Mouse (Mus musculus) embryonic facial prominence, embryonic 13.5 days (tissue): ENCODE data around the gene Cenpu. TPM values are rescaled to one million over a fixed set of nuclear protein-coding genes. Genes with fewer than 3 reads are reported as not detected.

Experiments used
- ATAC-seq: fragments of 200-750 bp; cut with Nextera tagmentation; 2 replicates; pipeline ENCODE4 v1.8.0; 2017; ENCODE audit warnings: low read depth; ENCODE audit not compliant: insufficient number of reproducible peaks, insufficient read depth, low FRiP score, low TSS enrichment
- H3K27ac ChIP-seq: fragments of 300-500 bp; sonication (generic); 2 replicates; pipeline ENCODE4 v1.5.1; 2015; ENCODE audit warnings: moderate library complexity, mild to moderate bottlenecking, inconsistent platforms
- H3K27me3 ChIP-seq: fragments of 300-500 bp; sonication (generic); 2 replicates; pipeline ENCODE4 v1.6.1; 2015; ENCODE audit warnings: mild to moderate bottlenecking, inconsistent platforms
- H3K36me3 ChIP-seq: fragments of 300-500 bp; sonication (generic); 2 replicates; pipeline ENCODE4 v1.6.1; 2015; ENCODE audit warnings: mild to moderate bottlenecking, inconsistent platforms
- H3K4me1 ChIP-seq: fragments of 300-500 bp; sonication (generic); 2 replicates; pipeline ENCODE4 v1.6.1; 2015; ENCODE audit warnings: inconsistent platforms
- H3K4me2 ChIP-seq: fragments of 300-500 bp; sonication (generic); 2 replicates; pipeline ENCODE4 v1.6.1; 2015; ENCODE audit warnings: moderate library complexity, mild to moderate bottlenecking, inconsistent platforms
- H3K4me3 ChIP-seq: fragments of 300-500 bp; sonication (generic); 2 replicates; pipeline ENCODE4 v1.5.1; 2015; ENCODE audit warnings: mild to moderate bottlenecking, inconsistent platforms
- H3K9ac ChIP-seq: fragments of 300-500 bp; sonication (generic); 2 replicates; pipeline ENCODE4 v1.6.1; 2015; ENCODE audit warnings: mild to moderate bottlenecking, inconsistent platforms
- H3K9me3 ChIP-seq: fragments of 300-500 bp; sonication (generic); 2 replicates; pipeline ENCODE4 v1.6.1; 2016; ENCODE audit warnings: inconsistent platforms
- WGBS: fragments of 180-500 bp; shearing (Covaris S2); methylation state at CpG from one replicate; pipeline ENCODE4 v1.1.7; 2015; ENCODE audit warnings: mixed read lengths; 5-methylcytosine and 5-hydroxymethylcytosine counted together
- polyA plus RNA-seq: library from polyadenylated mRNA; unstranded; fragments of >200 nt; fragmentation: Nextera tagmentation; extraction: Ambion mirVana; gene quantifications from 2 replicates; pipeline ENCODE4 v1.2.1, GENCODE M21; 2015

Cenpu gene
- polyA plus RNA-seq, 1 experiment from 2014 or later, result 18.0 TPM

GRCm38 (mm10) chr8:46551029-46551428, 799 bp upstream of the Cenpu start:
- H3K4me2 ChIP-seq, result peak overlapping the region; percentile 78
- H3K9ac ChIP-seq, result no peak overlapping the region
- peaks cover 18% of the 10 kb centered on the region for H3K4me1 ChIP-seq
- ATAC-seq, result no peak
- H3K27ac ChIP-seq, result no peak overlapping the region; the same call in 1 of the 2 replicates
- H3K27me3 ChIP-seq, result no peaks in the 10 kb centered on the region
- peak overlapping the region; percentile 59 for H3K4me3 ChIP-seq
- no peaks in the 10 kb centered on the region for H3K9me3 ChIP-seq
- WGBS, result 45% methylated on average over 4 of the region's 4 CpGs
- peaks cover 7% of the 10 kb centered on the region; the same call in 1 of the 2 replicates for H3K36me3 ChIP-seq

GRCm38 (mm10) chr8:46552441-46552765, 575 bp downstream of the Cenpu start:
- H3K27ac ChIP-seq, result 0 out of 2 replicates have a peak overlapping the region, but pooled peaks have one; percentile 80
- WGBS, result 3% methylated on average over 10 of the region's 10 CpGs
- no peak for ATAC-seq

GRCm38 (mm10) chr8:46559428-46559827, 7.6 kb downstream of the Cenpu start:
- Histone ChIP-seq H3K27me3 (no peaks in the 10 kb centered on the region), H3K36me3 (peaks cover 35% of the 10 kb centered on the region), H3K4me2 (no peak overlapping the region), H3K27ac (no peak overlapping the region), H3K9ac (no peak overlapping the region), H3K4me1 (no peaks in the 10 kb centered on the region), H3K4me3 (no peak overlapping the region), H3K9me3 (no peaks in the 10 kb centered on the region)
- no peak for ATAC-seq
- WGBS, result 75% methylated on average over 6 of the region's 6 CpGs

More at GRCm38 (mm10) chr8:46552441-46552765, 575 bp downstream of the Cenpu start:
- Histone ChIP-seq H3K4me1 (peaks cover 10% of the 10 kb centered on the region), H3K27me3 (no peaks in the 10 kb centered on the region), H3K36me3 (peaks cover 12% of the 10 kb centered on the region), H3K9ac (peak overlapping the region; percentile 71), H3K4me3 (peak overlapping the region; percentile 59), H3K9me3 (no peaks in the 10 kb centered on the region), H3K4me2 (peak overlapping the region; percentile 78)

GRCm38 (mm10) chr8:46562333-46562732, 10.5 kb downstream of the Cenpu start:
- no peak overlapping the region for H3K9ac ChIP-seq
- 89% methylated on average over 16 of the region's 16 CpGs for WGBS
- H3K27me3 ChIP-seq, result no peaks in the 10 kb centered on the region
- H3K4me2 ChIP-seq, result no peak overlapping the region
- no peak for ATAC-seq
- no peaks in the 10 kb centered on the region for H3K4me1 ChIP-seq
- no peaks in the 10 kb centered on the region for H3K9me3 ChIP-seq
- no peak overlapping the region for H3K27ac ChIP-seq
- peaks cover 30% of the 10 kb centered on the region for H3K36me3 ChIP-seq
- H3K4me3 ChIP-seq, result no peak overlapping the region

GRCm38 (mm10) chr8:46566914-46567529, 15.2 kb downstream of the Cenpu start:
- peaks cover 22% of the 10 kb centered on the region for H3K36me3 ChIP-seq
- H3K4me1 ChIP-seq, result no peaks in the 10 kb centered on the region
- H3K27ac ChIP-seq, result no peak overlapping the region
- no peaks in the 10 kb centered on the region for H3K9me3 ChIP-seq
- H3K4me2 ChIP-seq, result no peak overlapping the region
- no peak overlapping the region for H3K4me3 ChIP-seq
- H3K27me3 ChIP-seq, result no peaks in the 10 kb centered on the region
- no peak overlapping the region for H3K9ac ChIP-seq
- no peak for ATAC-seq
- 76% methylated on average over 7 of the region's 7 CpGs for WGBS

- no peaks in the 10 kb centered on the region for H3K4me1 ChIP-seq
- no peak for ATAC-seq
- whole genome bisulfite sequencing, result 77% methylated on average over 8 of the region's 8 CpGs
- no peak overlapping the region for H3K4me3 ChIP-seq
- H3K27ac ChIP-seq, result no peak overlapping the region
- no peaks in the 10 kb centered on the region for H3K9me3 ChIP-seq
- no peak overlapping the region for H3K9ac ChIP-seq
- H3K4me2 ChIP-seq, result no peak overlapping the region
- no peaks in the 10 kb centered on the region for H3K27me3 ChIP-seq
- peaks cover 23% of the 10 kb centered on the region for H3K36me3 ChIP-seq
Observed at GRCm38 (mm10) chr8:46567946-46568345, 16.1 kb downstream of the Cenpu start.

- Histone ChIP-seq H3K4me2 (no peak overlapping the region), H3K27ac (no peak overlapping the region), H3K27me3 (no peaks in the 10 kb centered on the region), H3K4me3 (no peak overlapping the region), H3K9me3 (no peaks in the 10 kb centered on the region), H3K4me1 (no peaks in the 10 kb centered on the region), H3K36me3 (peaks cover 24% of the 10 kb centered on the region), H3K9ac (no peak overlapping the region)
- no peak for ATAC-seq
- 86% methylated on average over 2 of the region's 2 CpGs for WGBS
Observed at GRCm38 (mm10) chr8:46568942-46569341, 17.1 kb downstream of the Cenpu start.

- 92% methylated on average over 19 of the region's 19 CpGs for WGBS
- no peak overlapping the region for H3K27ac ChIP-seq
Observed at GRCm38 (mm10) chr8:46569659-46570441, 18.0 kb downstream of the Cenpu start.

GRCm38 (mm10) chr8:46570673-46571072, 18.8 kb downstream of the Cenpu start:
- 97% methylated on average over 11 of the region's 14 CpGs for WGBS
- Histone ChIP-seq H3K27me3 (no peaks in the 10 kb centered on the region), H3K9ac (no peak overlapping the region), H3K4me1 (no peaks in the 10 kb centered on the region), H3K27ac (no peak overlapping the region), H3K4me3 (no peak overlapping the region), H3K4me2 (no peak overlapping the region), H3K36me3 (peaks cover 33% of the 10 kb centered on the region), H3K9me3 (no peaks in the 10 kb centered on the region)
- no peak for ATAC-seq

More at GRCm38 (mm10) chr8:46569659-46570441, 18.0 kb downstream of the Cenpu start:
- no peak for ATAC-seq
- H3K4me3 ChIP-seq, result no peak overlapping the region
- no peaks in the 10 kb centered on the region for H3K4me1 ChIP-seq
- no peak overlapping the region for H3K4me2 ChIP-seq
- no peaks in the 10 kb centered on the region for H3K27me3 ChIP-seq
- peaks cover 32% of the 10 kb centered on the region for H3K36me3 ChIP-seq
- H3K9me3 ChIP-seq, result no peaks in the 10 kb centered on the region
- H3K9ac ChIP-seq, result no peak overlapping the region

GRCm38 (mm10) chr8:46573446-46573845, 21.6 kb downstream of the Cenpu start:
- Histone ChIP-seq H3K4me3 (no peak overlapping the region), H3K27ac (no peak overlapping the region), H3K9ac (no peak overlapping the region), H3K27me3 (no peaks in the 10 kb centered on the region), H3K4me2 (no peak overlapping the region), H3K4me1 (no peaks in the 10 kb centered on the region), H3K9me3 (no peaks in the 10 kb centered on the region), H3K36me3 (peaks cover 51% of the 10 kb centered on the region)
- 87% methylated on average over 2 of the region's 2 CpGs for WGBS
- ATAC-seq, result no peak

- Histone ChIP-seq H3K27me3 (no peaks in the 10 kb centered on the region), H3K4me3 (no peak overlapping the region), H3K9ac (no peak overlapping the region), H3K27ac (no peak overlapping the region), H3K4me2 (no peak overlapping the region), H3K9me3 (no peaks in the 10 kb centered on the region), H3K4me1 (no peaks in the 10 kb centered on the region), H3K36me3 (peaks cover 56% of the 10 kb centered on the region)
- WGBS, result 87% methylated on average over 2 of the region's 2 CpGs
- no peak for ATAC-seq
Observed at GRCm38 (mm10) chr8:46573964-46574363, 22.1 kb downstream of the Cenpu start.

GRCm38 (mm10) chr8:46578794-46579193, 27.0 kb downstream of the Cenpu start:
- Histone ChIP-seq H3K27me3 (no peaks in the 10 kb centered on the region), H3K27ac (no peak overlapping the region), H3K4me2 (no peak overlapping the region), H3K9me3 (no peaks in the 10 kb centered on the region), H3K4me1 (no peaks in the 10 kb centered on the region), H3K36me3 (peaks cover 68% of the 10 kb centered on the region), H3K4me3 (no peak overlapping the region), H3K9ac (no peak overlapping the region)
- ATAC-seq, result no peak
- WGBS, result 96% methylated on average over 9 of the region's 9 CpGs
